Comparison of ENCODE assay signal across 14 mouse cellular contexts in the genomic region with DNA sequence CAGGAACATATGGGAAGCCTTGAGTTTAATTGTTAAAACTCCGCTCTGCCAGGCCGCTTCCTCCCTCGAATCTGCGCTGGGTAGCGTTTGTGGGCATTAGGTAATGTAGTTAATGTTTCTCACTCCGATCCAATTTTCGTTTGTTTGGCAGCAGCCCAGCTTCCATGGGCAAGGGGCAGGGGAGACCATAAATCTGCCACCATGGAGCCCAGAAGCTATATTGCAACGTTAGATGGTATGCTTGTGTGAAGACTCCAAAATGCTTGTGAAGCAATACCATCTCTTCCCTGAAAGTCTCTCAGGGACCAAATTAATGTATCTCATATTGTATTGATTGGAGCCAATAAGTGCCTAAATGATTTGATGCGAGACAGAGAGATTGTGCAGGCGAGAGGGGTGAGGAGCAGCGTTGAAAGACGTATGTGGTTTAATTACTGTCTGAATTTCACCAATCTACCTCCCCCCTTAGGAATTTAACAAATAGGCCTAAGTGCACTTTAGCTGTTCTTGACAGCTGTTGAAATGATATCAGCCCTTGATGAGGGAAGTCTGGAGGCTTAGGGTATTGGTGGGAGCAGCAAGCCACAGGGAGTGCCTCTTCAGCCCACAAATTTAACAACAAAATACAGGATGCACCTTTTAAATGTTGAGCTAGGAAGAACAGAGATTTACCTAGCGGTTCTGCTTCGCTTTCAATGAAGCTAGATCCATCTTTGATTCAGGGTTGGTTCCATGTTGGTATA.
A peak's percentile ranks its signal among the peaks of the same experiment; 100 is the strongest.
DNase-seq lines count a peak whose midpoint lies in the region; ATAC-seq and TF ChIP-seq lines count a peak whose summit lies in the region.
"Had no signal": no experiment of that assay in that cellular context is flagged by ENCODE, and none has a peak within 500 bp of the region (broad histone marks: within the 10 kb centered on the region; RNA-seq: fewer than 3 reads in every experiment).

No protein-coding gene starts in this region.

- peak; percentile 14 for DNase-seq in kidney, postnatal 0 days (ENCODE audit: low spot score)
- no peak for DNase-seq in kidney, adult 9 months
- DNase-seq in brain, embryonic 14.5 days (ENCODE audit: low read depth) = peak; percentile 49
- DNase-seq in embryo, embryonic 9.5 days (ENCODE audit: extremely low spot score) = peak; percentile 2
- DNase-seq in adrenal gland, postnatal 4 days (ENCODE audit: low spot score in 2 of 2) = no peak
- DNase-seq in cerebellum, adult 9-11 months = no peak
- DNase-seq: adrenal gland, postnatal 36 days; gastrocnemius, postnatal 25 days; heart, postnatal 4 days; liver, postnatal 0 days had no signal

- WGBS in kidney, postnatal 0 days = 44% methylated on average over 14 of the region's 14 CpGs
- WGBS in limb, embryonic 15.5 days = 32% methylated on average over 14 of the region's 14 CpGs

- H3K27ac ChIP-seq in kidney, postnatal 0 days = no peak overlapping the region
- no peak overlapping the region for H3K27ac ChIP-seq in limb, embryonic 15.5 days
- H3K27ac ChIP-seq: forebrain, embryonic 10.5 days had no signal

- no peak overlapping the region for H3K4me3 ChIP-seq in kidney, postnatal 0 days (replicated peaks; ENCODE audit: low read depth, low read length)
- H3K4me3 ChIP-seq in limb, embryonic 15.5 days = no peak overlapping the region
- H3K4me3 ChIP-seq: forebrain, embryonic 10.5 days; megakaryocyte, embryonic 14.5 days had no signal

- no peak overlapping the region for H3K9ac ChIP-seq in kidney, postnatal 0 days (ENCODE audit: low read depth, low read length)
- no peak overlapping the region for H3K9ac ChIP-seq in limb, embryonic 15.5 days
- H3K9ac ChIP-seq: liver, postnatal 0 days had no signal

- no peak overlapping the region for H3K4me2 ChIP-seq in kidney, postnatal 0 days (ENCODE audit: low read length)
- H3K4me2 ChIP-seq in limb, embryonic 15.5 days = no peak overlapping the region
- H3K4me2 ChIP-seq: heart, embryonic 11.5 days had no signal

- no peaks in the 10 kb centered on the region for H3K4me1 ChIP-seq in kidney, postnatal 0 days (replicated peaks; ENCODE audit: insufficient read depth, low read length)
- peaks cover 12% of the 10 kb centered on the region; the same call in 1 of the 2 replicates for H3K4me1 ChIP-seq in limb, embryonic 15.5 days
- H3K4me1 ChIP-seq: megakaryocyte, embryonic 14.5 days had no signal

- ATAC-seq in kidney, postnatal 0 days (replicated peaks; ENCODE audit: low FRiP score, low read depth) = no peak
- ATAC-seq in limb, embryonic 15.5 days (ENCODE audit: insufficient number of reproducible peaks, low FRiP score, low TSS enrichment, low read depth) = peak; percentile 35; the same call in 1 of the 2 replicates
- ATAC-seq: liver, postnatal 0 days had no signal

- no peak for TF ChIP-seq POLR2A in brain, embryonic 14.5 days (IDR thresholded peaks at IDR 0.05; ENCODE audit: borderline replicate concordance, extremely low read depth, insufficient read depth, insufficient read length, poor library complexity, severe bottlenecking)

- no peak for TF ChIP-seq CTCF in kidney, postnatal 0 days (IDR thresholded peaks at IDR 0.05; ENCODE audit: low read depth)
- no peak for TF ChIP-seq CTCF in brain, embryonic 14.5 days (IDR thresholded peaks at IDR 0.05; ENCODE audit: borderline replicate concordance, extremely low read depth, insufficient read depth, insufficient read length)

- no peaks in the 10 kb centered on the region for H3K36me3 ChIP-seq in kidney, postnatal 0 days (ENCODE audit: insufficient read depth, low read length)
- no peaks in the 10 kb centered on the region for H3K36me3 ChIP-seq in limb, embryonic 15.5 days
- H3K36me3 ChIP-seq: forebrain, embryonic 10.5 days had no signal

- H3K9me3 ChIP-seq in kidney, postnatal 0 days (replicated peaks; ENCODE audit: low read length) = no peaks in the 10 kb centered on the region
- H3K9me3 ChIP-seq in limb, embryonic 15.5 days = no peaks in the 10 kb centered on the region
- H3K9me3 ChIP-seq: forebrain, embryonic 10.5 days; megakaryocyte, embryonic 14.5 days had no signal

- no peaks in the 10 kb centered on the region for H3K27me3 ChIP-seq in kidney, postnatal 0 days (ENCODE audit: insufficient read depth, low read length)
- no peaks in the 10 kb centered on the region for H3K27me3 ChIP-seq in limb, embryonic 15.5 days
- H3K27me3 ChIP-seq: megakaryocyte, embryonic 14.5 days had no signal

Comparison
In these comparisons a context has a peak if more than half of its experiments do, and no peak if none do; other contexts are left out.
1. DNase-seq: peak in kidney, postnatal 0 days (single experiment), brain, embryonic 14.5 days (single experiment) and embryo, embryonic 9.5 days (single experiment); none in kidney, adult 9 months (single experiment), adrenal gland, postnatal 4 days (0 of 2) and cerebellum, adult 9-11 months (single experiment).